Mouse (Mus musculus) lung, postnatal 0 days (tissue): ENCODE measurements at regions not wholly inside any gene's neighbourhood (a gene's known extent, or its start where the extent isn't known, plus 50 kb on each side); places are given as distances from the start of the nearest gene placed in this dataset.

Experiments used
- ATAC-seq: fragments of 200-750 bp; cut with Nextera tagmentation; 2 replicates; pipeline ENCODE4 v1.8.0; 2017; ENCODE audit warnings: moderate library complexity
- DNase-seq: peaks from one replicate; pipeline ENCODE4 v3.0.0-alpha.2; 2016; ENCODE audit warnings: low spot score
- H3K27ac ChIP-seq: fragments of 300-500 bp; sonication (generic); 2 replicates; pipeline ENCODE4 v1.5.1; 2014; ENCODE audit warnings: antibody characterized with exemption, mild to moderate bottlenecking, low read length, mixed read lengths
- H3K27me3 ChIP-seq: fragments of 300-500 bp; sonication (generic); replicated peaks from 2 replicates; pipeline ENCODE4 v1.6.1; 2014; ENCODE audit warnings: low read length, mixed read lengths; ENCODE audit not compliant: insufficient read depth
- H3K36me3 ChIP-seq: fragments of 300-500 bp; sonication (generic); 2 replicates; pipeline ENCODE4 v1.6.1; 2014; ENCODE audit warnings: low read length, mixed read lengths; ENCODE audit not compliant: insufficient read depth
- H3K4me1 ChIP-seq: fragments of 300-500 bp; sonication (generic); 2 replicates; pipeline ENCODE4 v1.6.1; 2014; ENCODE audit warnings: antibody characterized with exemption, low read depth, low read length, mixed read lengths; ENCODE audit not compliant: insufficient read depth
- H3K4me2 ChIP-seq: fragments of 300-500 bp; sonication (generic); replicated peaks from 2 replicates; pipeline ENCODE4 v1.6.1; 2014; ENCODE audit warnings: low read depth, mild to moderate bottlenecking, low read length, moderate library complexity, mixed read lengths
- H3K4me3 ChIP-seq: fragments of 300-500 bp; sonication (generic); 2 replicates; pipeline ENCODE4 v1.5.1; 2014; ENCODE audit warnings: low read depth, low read length
- H3K9ac ChIP-seq: fragments of 300-500 bp; sonication (generic); replicated peaks from 2 replicates; pipeline ENCODE4 v1.6.1; 2014; ENCODE audit warnings: low read depth, mild to moderate bottlenecking
- H3K9me3 ChIP-seq: fragments of 300-500 bp; sonication (generic); 2 replicates; pipeline ENCODE4 v1.6.1; 2016; ENCODE audit warnings: low read length, mixed read lengths
- CTCF ChIP-seq: IDR thresholded peaks from 2 replicates; pipeline ENCODE4 v1.5.1; 2016; ENCODE audit warnings: antibody characterized with exemption, mild to moderate bottlenecking
- EP300 ChIP-seq: IDR thresholded peaks from 2 replicates; pipeline ENCODE4 v1.6.1; 2016; ENCODE audit warnings: antibody characterized with exemption, mild to moderate bottlenecking, control low read depth
- WGBS: fragments of 180-500 bp; shearing (Covaris S2); extraction: QIAGEN DNeasy Blood & Tissue Kit; methylation state at CpG from one replicate; pipeline ENCODE4 v1.1.7; 2014; 5-methylcytosine and 5-hydroxymethylcytosine counted together

- ATAC-seq = no peak
- H3K4me1 ChIP-seq = no peaks in the 10 kb centered on the region
- 38% methylated on average over 4 of the region's 4 CpGs for WGBS
Measured at GRCm38 (mm10) chr2:92805761-92806160, 109.1 kb upstream of the Syt13 start.

GRCm38 (mm10) chr2:92806481-92807195 lies 108.3 kb upstream of the Syt13 start:
- Histone ChIP-seq H3K27ac (no peak overlapping the region), H3K4me2 (no peak overlapping the region), H3K27me3 (no peaks in the 10 kb centered on the region), H3K36me3 (no peaks in the 10 kb centered on the region), H3K4me3 (no peak overlapping the region), H3K4me1 (no peaks in the 10 kb centered on the region), H3K9ac (no peak overlapping the region), H3K9me3 (no peaks in the 10 kb centered on the region)
- DNase-seq (no peak), ATAC-seq (no peak)
- TF ChIP-seq EP300 = no peak
- TF ChIP-seq CTCF = no peak
- 19% methylated on average over 6 of the region's 7 CpGs for WGBS

More at GRCm38 (mm10) chr2:92805761-92806160, 109.1 kb upstream of the Syt13 start:
- DNase-seq = no peak
- no peaks in the 10 kb centered on the region for H3K36me3 ChIP-seq
- no peak overlapping the region for H3K9ac ChIP-seq
- no peak overlapping the region for H3K4me2 ChIP-seq
- no peaks in the 10 kb centered on the region for H3K27me3 ChIP-seq
- TF ChIP-seq CTCF = no peak
- no peak for TF ChIP-seq EP300
- no peak overlapping the region for H3K4me3 ChIP-seq
- H3K27ac ChIP-seq = no peak overlapping the region
- no peaks in the 10 kb centered on the region for H3K9me3 ChIP-seq

GRCm38 (mm10) chr2:92807404-92807803 lies 107.5 kb upstream of the Syt13 start:
- DNase-seq = no peak
- H3K36me3 ChIP-seq = no peaks in the 10 kb centered on the region
- no peaks in the 10 kb centered on the region for H3K27me3 ChIP-seq
- no peaks in the 10 kb centered on the region for H3K4me1 ChIP-seq
- no peaks in the 10 kb centered on the region for H3K9me3 ChIP-seq
- 19% methylated on average over 8 of the region's 8 CpGs for WGBS
- no peak overlapping the region for H3K9ac ChIP-seq
- H3K4me2 ChIP-seq = no peak overlapping the region
- H3K4me3 ChIP-seq = no peak overlapping the region
- no peak for TF ChIP-seq CTCF
- TF ChIP-seq EP300 = no peak
- no peak for ATAC-seq
- no peak overlapping the region for H3K27ac ChIP-seq

GRCm38 (mm10) chr2:92808121-92808520 lies 106.8 kb upstream of the Syt13 start:
- TF ChIP-seq EP300 = no peak
- TF ChIP-seq CTCF = no peak
- WGBS = 70% methylated on average over 4 of the region's 4 CpGs
- Histone ChIP-seq H3K4me3 (no peak overlapping the region), H3K9me3 (no peaks in the 10 kb centered on the region), H3K36me3 (no peaks in the 10 kb centered on the region), H3K27ac (no peak overlapping the region), H3K9ac (no peak overlapping the region), H3K4me1 (no peaks in the 10 kb centered on the region), H3K27me3 (no peaks in the 10 kb centered on the region), H3K4me2 (no peak overlapping the region)
- DNase-seq (no peak), ATAC-seq (no peak)

GRCm38 (mm10) chr2:92809226-92809625 lies 105.7 kb upstream of the Syt13 start:
- Histone ChIP-seq H3K9ac (no peak overlapping the region), H3K4me3 (no peak overlapping the region), H3K36me3 (no peaks in the 10 kb centered on the region), H3K27me3 (no peaks in the 10 kb centered on the region), H3K4me2 (no peak overlapping the region), H3K4me1 (no peaks in the 10 kb centered on the region), H3K27ac (no peak overlapping the region), H3K9me3 (no peaks in the 10 kb centered on the region)
- DNase-seq (no peak), ATAC-seq (no peak)
- 32% methylated on average over 3 of the region's 3 CpGs for WGBS
- no peak for TF ChIP-seq EP300
- TF ChIP-seq CTCF = no peak

GRCm38 (mm10) chr2:92809681-92810323 lies 105.1 kb upstream of the Syt13 start:
- ATAC-seq (no peak), DNase-seq (no peak)
- Histone ChIP-seq H3K4me1 (no peaks in the 10 kb centered on the region), H3K27ac (no peak overlapping the region), H3K27me3 (no peaks in the 10 kb centered on the region), H3K36me3 (no peaks in the 10 kb centered on the region), H3K9me3 (no peaks in the 10 kb centered on the region), H3K4me3 (no peak overlapping the region), H3K9ac (no peak overlapping the region), H3K4me2 (no peak overlapping the region)
- no peak for TF ChIP-seq CTCF
- no peak for TF ChIP-seq EP300
- 69% methylated on average over 4 of the region's 4 CpGs for WGBS
